Mouse (Mus musculus) bone marrow macrophage, adult 2 months (primary cell): ENCODE measurements around the gene Vipr1.

ENCODE experiments used
- CTCF ChIP-seq: IDR thresholded peaks from 2 replicates; pipeline ENCODE4 v1.5.1; 2012; ENCODE audit warnings: low read depth, mild to moderate bottlenecking, low read length, moderate library complexity
- POLR2A ChIP-seq: IDR thresholded peaks from 2 replicates; pipeline ENCODE4 v1.6.1; 2012; ENCODE audit warnings: mild to moderate bottlenecking, low read depth, low read length, borderline replicate concordance

GRCm38 (mm10) chr9:121682037-121682680 is 39.6 kb downstream of the Vipr1 start:
- no peak for TF ChIP-seq POLR2A
- no peak for TF ChIP-seq CTCF
